ENCODE assay signal across 8 mouse cellular contexts in the genomic region with DNA sequence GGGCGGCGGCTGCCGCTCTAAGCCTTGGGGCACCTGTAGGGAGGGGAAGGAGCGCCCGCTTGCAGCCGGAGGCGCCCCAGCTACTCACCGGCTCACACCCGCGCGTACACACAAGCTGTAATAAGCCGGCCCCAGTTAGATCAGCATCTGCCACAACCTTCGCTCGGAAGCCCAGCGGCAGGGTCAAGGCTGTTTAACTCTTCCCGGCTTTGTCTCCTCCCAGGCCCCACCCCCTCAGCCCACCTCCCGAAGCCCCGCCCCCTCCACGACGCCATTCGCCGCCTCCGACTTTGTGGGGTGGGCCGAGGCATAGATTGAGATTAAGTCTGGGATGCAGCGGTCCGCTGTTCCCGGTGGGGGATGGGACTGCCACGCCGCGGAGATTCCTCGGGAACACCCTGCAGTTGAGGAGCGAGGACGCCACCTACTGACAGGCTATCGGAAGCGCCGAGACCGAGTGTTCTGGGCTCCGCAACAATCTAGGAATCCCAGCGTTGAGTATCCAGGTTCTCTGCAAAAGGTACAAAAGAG. TPM values are rescaled to one million over a fixed set of nuclear protein-coding genes. Genes with fewer than 3 reads are reported as not detected.
DNase-seq lines count a peak whose midpoint lies in the region; ATAC-seq lines count a peak whose summit lies in the region.

No protein-coding gene starts in this region.

- peaks cover 19% of the 10 kb centered on the region for H3K4me1 ChIP-seq in hindbrain, embryonic 16.5 days (ENCODE audit: control insufficient read depth, insufficient read depth, low read depth, low read length)

- peak; percentile 95 for ATAC-seq in hindbrain, embryonic 16.5 days

- H3K27ac ChIP-seq in hindbrain, embryonic 16.5 days (ENCODE audit: low read depth, low read length): peak overlapping the region; percentile 95
- H3K27ac ChIP-seq in macrophage: peak overlapping the region; percentile 97

- peak; percentile 98 for DNase-seq in R1 (ENCODE audit: low read depth, low spot score)
- DNase-seq in cerebellum, postnatal 25 days: peak; percentile 95 to 98
- peak; percentile 97 to 98 for DNase-seq in frontal cortex, postnatal 36 days (ENCODE audit: low spot score in 2 of 2)
- DNase-seq in left cerebral cortex, adult 18-20 months (ENCODE audit: low spot score in 2 of 2): peak; percentile 98
- peak; percentile 96 for DNase-seq in right cerebral cortex, adult 18-20 months
- peak; percentile 92 for DNase-seq in urinary bladder, postnatal 10 days (ENCODE audit: low spot score)

- no peaks in the 10 kb centered on the region for H3K9me3 ChIP-seq in hindbrain, embryonic 16.5 days (ENCODE audit: control insufficient read depth, low read length)

- no peaks in the 10 kb centered on the region for H3K36me3 ChIP-seq in hindbrain, embryonic 16.5 days (ENCODE audit: control insufficient read depth, insufficient read depth, low read length)
- H3K36me3 ChIP-seq in macrophage (ENCODE audit: inconsistent target): peaks cover 7% of the 10 kb centered on the region; the same call in 1 of the 2 replicates

- no peaks in the 10 kb centered on the region for H3K27me3 ChIP-seq in hindbrain, embryonic 16.5 days (replicated peaks; ENCODE audit: control insufficient read depth, insufficient read depth, low read length)

- peak overlapping the region; percentile 69 for H3K4me3 ChIP-seq in hindbrain, embryonic 16.5 days (ENCODE audit: low read length)
- H3K4me3 ChIP-seq in macrophage (ENCODE audit: inconsistent target): peak overlapping the region; percentile 93

- H3K9ac ChIP-seq in hindbrain, embryonic 16.5 days (ENCODE audit: low read depth, low read length): peak overlapping the region; percentile 86

- WGBS in hindbrain, embryonic 16.5 days: 1% methylated on average over 39 of the region's 39 CpGs
- under 1% methylated on average over 33 of the region's 39 CpGs for WGBS in macrophage (ENCODE audit: missing documents)

- H3K79me2 ChIP-seq in macrophage (ENCODE audit: inconsistent target): peaks cover 35% of the 10 kb centered on the region

- peak overlapping the region; percentile 78 for H3K4me2 ChIP-seq in hindbrain, embryonic 16.5 days (ENCODE audit: low read length)

RNA-seq across cellular contexts. Expression of gene Idh1, which starts 7.3 kb away (rescaled TPM):
- polyA plus RNA-seq in hindbrain, embryonic 16.5 days (2015; fragmentation: Nextera tagmentation; extraction: Ambion mirVana): 484 and 497 TPM in 2 replicates
- 10 to 100 TPM; 41.3 to 41.6 TPM for total RNA-seq in left cerebral cortex, adult 18-20 months (2021)
- 10 to 100 TPM in 21 of 26 experiments, 1 to 10 TPM in 5; 6.0 to 80.1 (median 16.4) TPM for total RNA-seq in macrophage (2018; cell fraction: chromatin; rRNA removed)
- total RNA-seq in macrophage (2018; cell fraction: cytosol; rRNA removed): 100 to 1,000 TPM in 20 of 26 experiments, 10 to 100 TPM in 6; 70.9 to 300 (median 140) TPM
- 100 to 1,000 TPM in 2 of 26 experiments, 10 to 100 TPM in 24; 26.2 to 145 (median 52.9) TPM for total RNA-seq in macrophage (2018; cell fraction: nucleus; rRNA removed)
- polyA plus RNA-seq in macrophage (2018): 152 to 289 TPM (median 249 TPM) in 3 replicates

RNA-seq across cellular contexts. Expression of gene Pikfyve, which starts 7.5 kb away (rescaled TPM):
- polyA plus RNA-seq in hindbrain, embryonic 16.5 days (2015; fragmentation: Nextera tagmentation; extraction: Ambion mirVana): 9.5 and 10.4 TPM in 2 replicates
- 10 to 100 TPM; 44.3 to 47.5 TPM for total RNA-seq in left cerebral cortex, adult 18-20 months (2021)
- total RNA-seq in macrophage (2018; cell fraction: chromatin; rRNA removed): 1,000 to 10,000 TPM in 1 of 26 experiments, 100 to 1,000 TPM in 25; 256 to 1,209 (median 397) TPM
- 10 to 100 TPM; 40.2 to 89.6 (median 70.7) TPM for total RNA-seq in macrophage (2018; cell fraction: cytosol; rRNA removed)
- 100 to 1,000 TPM; 122 to 819 (median 214) TPM for total RNA-seq in macrophage (2018; cell fraction: nucleus; rRNA removed)
- polyA plus RNA-seq in macrophage (2018): 31.3 to 38.5 TPM (median 36.9 TPM) in 3 replicates

RNA-seq across cellular contexts. Expression of gene D630023F18Rik, which starts 56.0 kb away (rescaled TPM):
- 2.4 and 4.0 TPM in 2 replicates for polyA plus RNA-seq in hindbrain, embryonic 16.5 days (2015; fragmentation: Nextera tagmentation; extraction: Ambion mirVana)
- total RNA-seq in left cerebral cortex, adult 18-20 months (2021): 1 to 10 TPM; 5.6 to 6.7 TPM
- total RNA-seq in macrophage (2018; cell fraction: chromatin; rRNA removed): under 1 TPM in 5 of 26 experiments, not detected in 21; 0.31 to 0.64 (median 0.42) TPM
- total RNA-seq in macrophage (2018; cell fraction: cytosol; rRNA removed): under 1 TPM in 24 of 26 experiments, not detected in 2; 0.10 to 0.50 (median 0.28) TPM
- under 1 TPM in 7 of 26 experiments, not detected in 19; 0.33 to 0.89 (median 0.54) TPM for total RNA-seq in macrophage (2018; cell fraction: nucleus; rRNA removed)
- polyA plus RNA-seq in macrophage (2018): 0.28 to 0.40 TPM (median 0.33 TPM) in 3 replicates

RNA-seq across cellular contexts. Expression of gene Gm28845, which starts 59.6 kb away (rescaled TPM):
- polyA plus RNA-seq in hindbrain, embryonic 16.5 days (2015; fragmentation: Nextera tagmentation; extraction: Ambion mirVana): 0.27 and 0.99 TPM in 2 replicates
- under 1 TPM in 1 of 2 experiments, not detected in 1; 0.91 TPM for total RNA-seq in left cerebral cortex, adult 18-20 months (2021)
- not detected for total RNA-seq in macrophage (2018; cell fraction: chromatin; rRNA removed)
- not detected for total RNA-seq in macrophage (2018; cell fraction: cytosol; rRNA removed)
- total RNA-seq in macrophage (2018; cell fraction: nucleus; rRNA removed): not detected
- not detected in 3 replicates for polyA plus RNA-seq in macrophage (2018)

Comparison
In these comparisons a context has a peak if more than half of its experiments do, and no peak if none do; other contexts are left out.
1. Peak in every context shown above with its lines: DNase-seq, ATAC-seq, H3K4me3 ChIP-seq and H3K27ac ChIP-seq.